Mouse (Mus musculus): ENCODE results near the gene Uck2. TPM values are rescaled to one million over a fixed set of nuclear protein-coding genes. Genes with fewer than 3 reads are reported as not detected.

The Uck2 gene
- 61.9 TPM for total RNA-seq (2023)

GRCm38 (mm10) chr1:167285320-167285355, at the start of gene Uck2:
Gene Uck2 (minus strand): TSS chr1:167285320.

GRCm38 (mm10) chr1:167308261-167309054, 23.3 kb upstream of the Uck2 start, which contains the start of gene Tmco1:
Gene Tmco1 (plus strand): TSS chr1:167308378.

Other genes with a start within 250 kb of the Uck2 start
- 33.0 TPM for gene Tmco1, start 23.1 kb upstream of the Uck2 start, total RNA-seq (2023)
- gene Aldh9a1, start 64.7 kb upstream of the Uck2 start, total RNA-seq (2023), result 40.2 TPM
- 2.4 TPM for gene Mgst3, start 108.5 kb upstream of the Uck2 start, total RNA-seq (2023)
- gene Lrrc52, start 181.5 kb upstream of the Uck2 start, total RNA-seq (2023), result not detected

Measured in CD8-positive naive resting alpha-beta T cell, adult 57 days (primary cell).